Mouse (Mus musculus): ENCODE data around the gene AB124611.
"Not testable (repeated sequence)": the region's sequence is repeated elsewhere in the genome, so short reads cannot be mapped to it uniquely, and the experiment has no call there.

The AB124611 gene

DNA sequence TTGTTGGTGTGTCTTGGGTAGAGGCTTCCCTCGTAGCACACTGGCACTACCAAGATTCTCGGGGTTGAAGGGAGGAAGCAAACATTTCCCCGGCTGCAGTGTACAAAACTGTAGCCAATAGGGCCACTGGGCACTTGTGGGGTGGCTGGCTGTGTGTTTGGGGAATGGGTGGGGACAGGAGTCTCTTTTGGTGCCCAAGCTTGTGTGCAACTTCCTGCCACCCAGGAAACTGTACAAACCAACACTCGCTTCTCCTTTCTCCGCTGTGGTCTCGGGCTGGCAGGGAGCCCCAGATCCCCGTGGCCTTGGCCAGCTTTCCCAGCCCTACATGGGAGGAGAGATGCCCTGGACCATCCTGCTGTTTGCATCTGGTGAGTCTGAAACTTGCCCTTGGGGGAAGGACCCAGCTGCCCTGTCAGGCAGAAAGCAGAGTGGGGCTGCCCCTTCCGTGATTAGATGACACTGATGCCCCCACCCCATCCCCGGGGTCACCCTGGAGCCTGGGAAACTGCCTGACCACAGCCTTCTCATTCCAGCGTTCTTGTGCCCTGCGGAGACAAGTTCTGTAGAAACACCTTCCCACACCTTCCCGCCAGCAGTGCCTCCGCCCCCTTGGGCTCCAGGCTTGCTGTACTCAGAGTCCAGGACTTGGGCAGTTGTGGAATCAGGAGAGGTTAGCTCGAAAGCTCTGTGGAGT lies at the start of gene AB124611:
Gene AB124611 (plus strand): TSS at position 240 of the 697 bp plus-strand sequence.
- DNase-seq (ENCODE audit: low spot score) = peak; percentile 66

GRCm38 (mm10) chr9:21477707-21478106 lies 48.3 kb upstream of the AB124611 start:
- no peak for DNase-seq (ENCODE audit: low spot score)

GRCm38 (mm10) chr9:21484065-21484464 lies 41.9 kb upstream of the AB124611 start:
- peak; percentile 60 for DNase-seq (ENCODE audit: low spot score)

GRCm38 (mm10) chr9:21488246-21488645 lies 37.7 kb upstream of the AB124611 start:
- DNase-seq (ENCODE audit: low spot score) = not testable (repeated sequence)

DNA sequence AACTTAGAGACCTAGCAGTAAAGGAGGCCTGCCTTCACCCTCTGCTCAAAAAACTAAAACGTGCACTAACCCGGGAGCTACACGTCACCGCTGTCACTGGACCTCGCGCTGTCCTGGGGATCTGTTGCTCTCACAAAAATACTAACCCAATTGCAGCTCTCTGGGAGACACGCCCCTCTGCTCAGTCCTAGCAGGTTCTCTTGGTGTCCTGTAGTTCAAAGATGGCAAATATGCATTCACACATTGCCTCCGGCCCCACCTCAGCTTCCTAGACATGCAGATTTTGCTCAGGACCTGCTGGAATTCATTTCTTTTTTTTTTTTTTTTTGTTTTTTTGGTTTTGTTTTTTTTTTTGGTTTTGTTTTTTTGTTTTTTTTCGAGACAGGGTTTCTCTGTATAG lies 35.3 kb upstream of the AB124611 start:
- DNase-seq (ENCODE audit: low spot score) = no peak

DNA sequence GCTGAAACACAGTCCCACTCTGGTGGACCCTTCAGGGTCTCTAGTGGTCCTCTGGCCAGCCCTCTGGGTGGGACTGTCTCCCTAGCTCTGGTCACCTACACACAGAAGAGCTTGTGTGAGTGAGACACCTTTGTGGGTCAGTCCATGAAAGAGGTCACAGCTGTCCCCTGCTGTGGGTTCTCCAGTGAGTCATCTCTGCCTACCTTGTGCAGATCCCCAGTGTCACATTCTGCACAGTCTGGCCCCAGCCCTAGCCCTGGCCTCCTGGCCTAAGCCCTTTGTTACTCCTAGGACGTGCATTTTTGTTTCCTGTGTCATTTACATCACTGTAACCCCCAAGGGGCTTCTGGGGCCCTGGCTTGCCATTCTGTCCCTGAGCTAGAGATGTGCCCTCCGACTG lies 32.1 kb upstream of the AB124611 start:
- no peak for DNase-seq (ENCODE audit: low spot score)

- DNase-seq (ENCODE audit: low spot score) = no peak
These were observed 31.2 kb upstream of the AB124611 start for GRCm38 (mm10) chr9:21494726-21495125.

DNA sequence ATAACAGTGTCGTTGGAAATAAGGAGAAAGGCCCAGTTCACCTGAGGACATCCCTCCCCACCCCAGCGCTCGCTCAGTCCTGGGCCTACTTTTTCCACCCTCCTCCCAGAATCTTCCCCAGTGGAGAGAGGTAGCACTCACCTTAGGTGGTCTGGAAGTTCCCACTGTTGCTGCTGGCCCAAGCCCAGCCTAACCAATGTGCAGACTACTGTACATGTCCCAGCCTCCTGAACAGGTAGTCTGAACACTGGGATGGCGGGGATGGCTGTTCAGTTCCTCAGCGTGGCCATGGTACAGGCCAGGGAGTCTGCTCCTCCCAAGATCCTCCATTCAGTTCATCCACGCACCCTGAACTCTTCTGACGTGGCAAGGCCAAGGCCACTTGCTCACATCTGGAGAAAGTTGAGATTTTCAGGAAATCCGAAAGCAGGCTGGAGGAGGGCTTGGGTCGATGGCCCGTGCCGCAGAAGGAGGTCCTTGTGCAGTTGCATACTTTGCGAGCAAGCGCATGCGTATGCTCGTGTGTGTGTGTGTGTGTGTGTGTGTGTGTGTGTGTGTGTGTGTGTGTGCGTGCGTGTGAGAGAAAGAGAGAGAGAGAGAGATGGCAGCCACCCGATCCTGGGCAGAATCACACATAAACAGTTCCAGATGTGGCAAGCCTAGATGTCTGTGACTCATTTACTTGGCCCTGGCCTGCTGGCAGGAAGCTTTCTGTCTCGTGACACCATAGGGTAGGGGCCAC lies 29.5 kb upstream of the AB124611 start:
- DNase-seq (ENCODE audit: low spot score) = peak; percentile 59

GRCm38 (mm10) chr9:21497050-21497542 lies 28.9 kb upstream of the AB124611 start:
- DNase-seq (ENCODE audit: low spot score) = no peak

- no peak for DNase-seq (ENCODE audit: low spot score)
These were observed 28.3 kb upstream of the AB124611 start for GRCm38 (mm10) chr9:21497664-21498063.

DNA sequence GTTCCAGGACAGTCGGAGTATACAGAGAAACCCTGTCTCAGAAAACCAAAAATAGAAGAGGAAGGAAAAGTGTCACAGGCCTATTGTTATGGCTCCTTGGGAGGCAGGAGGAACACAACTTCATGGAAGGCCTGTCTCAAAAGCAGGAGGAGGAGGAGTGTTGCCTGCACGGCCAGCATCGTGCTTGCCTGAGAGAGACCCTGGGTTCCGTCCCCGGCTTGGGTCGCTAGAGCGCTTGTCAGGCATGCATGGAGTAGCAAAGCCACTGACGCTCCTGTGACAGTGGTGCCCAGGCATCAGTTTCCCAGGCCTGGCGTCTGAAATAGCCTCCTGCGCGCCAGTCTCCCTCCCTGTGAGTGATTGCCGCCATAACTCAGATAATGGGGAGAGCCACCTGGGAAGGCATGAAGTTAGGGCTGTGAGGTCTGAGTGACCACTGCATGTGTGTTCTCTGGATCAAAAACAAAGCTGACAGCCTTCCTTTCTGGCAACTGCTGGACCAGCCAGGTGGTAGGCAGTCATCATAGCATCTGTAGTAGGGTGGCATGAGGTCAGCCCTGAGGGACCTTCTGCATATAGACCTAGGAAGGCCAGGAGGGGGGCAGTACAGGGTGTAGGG lies 27.6 kb upstream of the AB124611 start:
- DNase-seq (ENCODE audit: low spot score) = no peak

GRCm38 (mm10) chr9:21503352-21503751 lies 22.6 kb upstream of the AB124611 start:
- no peak for DNase-seq (ENCODE audit: low spot score)

DNA sequence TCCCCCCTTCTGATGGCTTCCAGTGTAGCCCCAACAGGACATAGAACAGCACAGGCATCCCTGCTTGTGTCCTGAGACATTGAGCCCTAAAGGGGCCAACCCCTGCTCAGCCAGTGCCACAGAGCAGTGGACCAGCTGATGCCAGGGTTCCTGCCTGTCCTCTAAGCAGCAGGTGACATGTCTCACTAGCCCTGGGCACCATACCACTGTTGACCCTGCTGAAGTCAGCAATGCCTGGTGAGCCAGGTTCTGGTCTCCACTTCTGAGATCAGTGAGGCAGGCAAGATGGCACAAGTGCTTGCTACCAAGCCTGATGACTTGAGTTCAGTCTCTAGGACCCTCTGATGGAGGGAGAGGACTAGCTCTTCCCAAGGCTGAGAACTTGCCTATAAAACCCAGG lies 20.2 kb upstream of the AB124611 start:
- no peak for DNase-seq (ENCODE audit: low spot score)

GRCm38 (mm10) chr9:21507753-21508430 lies 18.1 kb upstream of the AB124611 start:
- no peak for DNase-seq (ENCODE audit: low spot score)

DNA sequence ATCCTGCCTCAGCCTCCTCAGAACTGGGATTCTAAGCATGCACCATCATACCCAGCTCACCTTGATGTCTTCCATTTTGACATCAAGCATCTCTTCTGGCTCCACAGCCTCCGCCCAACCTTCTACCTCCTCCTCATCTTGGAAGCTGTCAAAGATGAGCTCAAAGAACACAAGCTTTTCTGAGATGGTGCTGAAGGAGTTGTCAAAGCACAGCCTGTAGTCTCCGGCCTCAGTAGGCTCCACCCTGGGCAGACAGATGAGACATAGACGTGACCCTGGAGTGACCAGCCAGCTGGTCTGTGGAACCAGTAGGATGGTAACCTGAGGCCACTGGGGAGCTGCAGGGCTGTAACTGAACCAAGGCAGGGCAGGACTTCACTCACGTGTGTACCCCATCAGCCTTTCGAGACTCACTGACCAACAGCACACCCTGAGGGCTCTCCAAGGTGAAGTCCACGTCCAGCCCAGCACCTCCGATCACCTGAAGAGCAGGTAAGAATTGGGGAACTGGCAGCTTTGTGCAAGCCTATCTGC lies 17.0 kb upstream of the AB124611 start:
- no peak for DNase-seq (ENCODE audit: low spot score)

- peak; percentile 98 for DNase-seq (ENCODE audit: low spot score)
These were observed 15.9 kb upstream of the AB124611 start, which contains the start of gene Tmed1 for GRCm38 (mm10) chr9:21509772-21510688. Gene Tmed1 (minus strand): TSS chr9:21510252.

DNA sequence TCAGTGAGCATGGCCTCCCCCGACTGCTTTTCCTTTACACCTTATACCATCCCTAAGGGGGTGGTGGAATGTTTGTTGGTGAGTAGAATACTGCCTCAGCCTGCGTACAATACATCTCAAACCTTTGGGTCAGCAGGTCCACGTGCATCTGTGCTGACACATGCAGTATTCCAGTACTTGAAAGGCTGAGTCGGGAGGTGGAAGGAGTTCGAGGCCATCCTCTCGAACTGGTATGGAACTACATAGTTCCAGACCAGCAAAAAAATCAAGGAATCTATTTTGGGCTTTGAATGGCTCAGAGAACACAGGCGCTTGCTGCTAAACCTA lies 15.3 kb upstream of the AB124611 start:
- no peak for DNase-seq (ENCODE audit: low spot score)

GRCm38 (mm10) chr9:21511052-21511451 lies 14.9 kb upstream of the AB124611 start:
- DNase-seq (ENCODE audit: low spot score) = no peak

DNA sequence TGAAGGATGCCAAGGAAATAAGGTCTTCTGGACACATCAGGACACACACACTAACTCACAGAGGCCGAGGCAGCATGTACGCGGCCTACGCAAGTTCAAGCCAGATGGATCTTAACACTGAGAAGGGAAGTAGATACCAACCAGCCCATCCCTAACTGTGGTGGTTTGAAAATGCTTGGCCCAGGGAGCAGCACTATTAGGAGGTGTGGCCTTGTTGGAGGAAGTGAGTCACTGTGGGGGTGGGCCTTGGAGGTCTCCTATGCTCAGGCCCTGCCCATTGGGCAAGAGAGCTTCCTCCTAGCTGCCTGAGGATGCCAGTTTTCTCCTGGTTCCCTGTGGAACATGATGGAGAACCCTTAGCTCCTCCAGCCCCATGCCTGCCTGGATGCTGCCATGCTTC lies 12.5 kb upstream of the AB124611 start:
- no peak for DNase-seq (ENCODE audit: low spot score)

GRCm38 (mm10) chr9:21517947-21518495 lies 8.0 kb upstream of the AB124611 start:
- DNase-seq (ENCODE audit: low spot score) = no peak

GRCm38 (mm10) chr9:21518690-21519089 lies 7.3 kb upstream of the AB124611 start:
- DNase-seq (ENCODE audit: low spot score) = not testable (repeated sequence)
